Mouse (Mus musculus) CH12.LX (cell line): ENCODE measurements around the gene Fam13c. TPM values are rescaled to one million over a fixed set of nuclear protein-coding genes. Genes with fewer than 3 reads are reported as not detected.

Experiments
- DNase-seq: peaks from one replicate; pipeline ENCODE4 v3.0.0-alpha.2; 2013; ENCODE audit errors: extremely low read depth
- H3K27ac ChIP-seq: 2 replicates; pipeline ENCODE4 v1.5.1; 2012; ENCODE audit warnings: low read depth, mild to moderate bottlenecking, control low read depth, moderate library complexity; ENCODE audit not compliant: insufficient read depth
- H3K27me3 ChIP-seq: replicated peaks from 2 replicates; pipeline ENCODE3; 2012; ENCODE audit warnings: inconsistent platforms
- H3K36me3 ChIP-seq, 2 experiments: replicated peaks in 1 of 2; 2 replicates each; pipeline versions ENCODE3 to v1.6.1; 2012; ENCODE audit warnings: inconsistent platforms in 1 of 2, low read length in 1 of 2, mild to moderate bottlenecking in 1 of 2, mixed read lengths in 1 of 2, moderate library complexity in 1 of 2; ENCODE audit not compliant: control insufficient read depth in 1 of 2, insufficient read depth in 1 of 2
- H3K4me1 ChIP-seq, 2 experiments: 2 replicates each; pipeline ENCODE4 v1.6.1; 2012; ENCODE audit warnings: inconsistent platforms in 1 of 2, moderate library complexity in 1 of 2; ENCODE audit not compliant: insufficient read depth in 2 of 2, control insufficient read depth in 1 of 2
- H3K4me2 ChIP-seq: 2 replicates; pipeline ENCODE4 v1.6.1; 2012; ENCODE audit warnings: low read depth, mild to moderate bottlenecking, control low read depth; ENCODE audit not compliant: poor library complexity, insufficient read depth, severe bottlenecking
- H3K4me3 ChIP-seq, 3 experiments: fragments of 150-350 bp in 1 of 3; sonication (generic) in 1 of 3; replicated peaks in 1 of 3; 2 replicates each; pipeline versions ENCODE3 to v1.5.1; 2011 to 2012; ENCODE audit warnings: low read depth in 2 of 3, low read length in 2 of 3, mild to moderate bottlenecking in 2 of 3, moderate library complexity in 2 of 3, control low read depth in 1 of 3, improper control_type of control experiment in 1 of 3, inconsistent platforms in 1 of 3, mixed read lengths in 1 of 3; ENCODE audit not compliant: poor library complexity in 1 of 3
- H3K79me2 ChIP-seq: replicated peaks from 2 replicates; pipeline ENCODE4 v1.6.1; 2012; ENCODE audit warnings: mild to moderate bottlenecking, moderate library complexity; ENCODE audit not compliant: control insufficient read depth, poor library complexity, insufficient read depth, severe bottlenecking; ENCODE audit errors: extremely low read depth
- H3K9ac ChIP-seq: 2 replicates; pipeline ENCODE4 v1.6.1; 2012; ENCODE audit warnings: low read depth, mild to moderate bottlenecking, control low read depth, moderate library complexity; ENCODE audit not compliant: insufficient read depth
- H3K9me3 ChIP-seq: replicated peaks from 2 replicates; pipeline ENCODE3; 2012; ENCODE audit warnings: low read length, inconsistent platforms, mixed read lengths
- BHLHE40 ChIP-seq: IDR thresholded peaks from 2 replicates; pipeline ENCODE4 v1.6.1; 2011; ENCODE audit warnings: mild to moderate bottlenecking, low read depth, low read length, improper control_type of control experiment
- CHD2 ChIP-seq: IDR thresholded peaks from 2 replicates; pipeline ENCODE4 v1.6.1; 2011; ENCODE audit warnings: low read length, improper control_type of control experiment
- CTCF ChIP-seq, 2 experiments: IDR thresholded peaks in 1 of 2; conservative IDR thresholded peaks in 1 of 2; 2 replicates each; pipeline ENCODE4 v1.5.1; 2011 to 2012; ENCODE audit warnings: low read depth in 2 of 2, low read length in 2 of 2, improper control_type of control experiment in 1 of 2, inconsistent platforms in 1 of 2, mild to moderate bottlenecking in 1 of 2, moderate library complexity in 1 of 2
- ELF1 ChIP-seq: IDR thresholded peaks from 2 replicates; pipeline ENCODE4 v1.6.1; 2014; ENCODE audit warnings: low read depth, mild to moderate bottlenecking, inconsistent platforms, low read length, improper control_type of control experiment
- EP300 ChIP-seq: IDR thresholded peaks from 2 replicates; pipeline ENCODE4 v1.6.1; 2011; ENCODE audit warnings: low read length, improper control_type of control experiment
- ETS1 ChIP-seq: conservative IDR thresholded peaks from 2 replicates; pipeline ENCODE4 v1.6.1; 2012; ENCODE audit warnings: low read depth, mild to moderate bottlenecking, inconsistent platforms, low read length, improper control_type of control experiment, moderate library complexity
- KAT2A ChIP-seq: IDR thresholded peaks from 2 replicates; pipeline ENCODE4 v1.6.1; 2012; ENCODE audit warnings: low read length, improper control_type of control experiment, inconsistent platforms; ENCODE audit not compliant: insufficient replicate concordance
- MAFK ChIP-seq: IDR thresholded peaks from 2 replicates; pipeline ENCODE4 v1.6.1; 2011; ENCODE audit warnings: low read length, improper control_type of control experiment; ENCODE audit not compliant: insufficient replicate concordance
- MAX ChIP-seq: IDR thresholded peaks from 2 replicates; pipeline ENCODE4 v1.6.1; 2011; ENCODE audit warnings: low read length, improper control_type of control experiment
- MAZ ChIP-seq: IDR thresholded peaks from 2 replicates; pipeline ENCODE4 v1.6.1; 2012; ENCODE audit warnings: low read depth, mild to moderate bottlenecking, inconsistent platforms, low read length, improper control_type of control experiment, moderate library complexity
- MEF2A ChIP-seq: IDR thresholded peaks from 2 replicates; pipeline ENCODE4 v1.6.1; 2014; ENCODE audit warnings: low read depth, mild to moderate bottlenecking, inconsistent platforms, low read length, improper control_type of control experiment, borderline replicate concordance
- MXI1 ChIP-seq: IDR thresholded peaks from 2 replicates; pipeline ENCODE4 v1.6.1; 2011; ENCODE audit warnings: mild to moderate bottlenecking, low read depth, low read length, improper control_type of control experiment
- MYC ChIP-seq: IDR thresholded peaks from 2 replicates; pipeline ENCODE4 v1.6.1; 2011; ENCODE audit warnings: low read depth, mild to moderate bottlenecking, improper control_type of control experiment, low read length
- NRF1 ChIP-seq: IDR thresholded peaks from 2 replicates; pipeline ENCODE4 v1.6.1; 2014; ENCODE audit warnings: low read depth, mild to moderate bottlenecking, inconsistent platforms, low read length, improper control_type of control experiment, moderate library complexity
- PAX5 ChIP-seq: IDR thresholded peaks from 2 replicates; pipeline ENCODE4 v1.6.1; 2012; ENCODE audit warnings: low read length, inconsistent platforms, mixed read lengths
- POLR2A ChIP-seq: IDR thresholded peaks from 2 replicates; pipeline ENCODE4 v1.6.1; 2011; ENCODE audit warnings: low read depth, mild to moderate bottlenecking, improper control_type of control experiment, low read length
- RAD21 ChIP-seq: IDR thresholded peaks from 2 replicates; pipeline ENCODE4 v1.6.1; 2011; ENCODE audit warnings: low read depth, mild to moderate bottlenecking, low read length, improper control_type of control experiment, moderate library complexity
- RCOR1 ChIP-seq: conservative IDR thresholded peaks from 2 replicates; pipeline ENCODE4 v1.6.1; 2012; ENCODE audit warnings: low read depth, mild to moderate bottlenecking, inconsistent platforms, low read length, improper control_type of control experiment
- SIN3A ChIP-seq: IDR thresholded peaks from 2 replicates; pipeline ENCODE4 v1.6.1; 2012; ENCODE audit warnings: low read length, improper control_type of control experiment, inconsistent platforms
- TCF12 ChIP-seq: IDR thresholded peaks from 2 replicates; pipeline ENCODE4 v1.6.1; 2014; ENCODE audit warnings: low read depth, mild to moderate bottlenecking, inconsistent platforms, low read length, improper control_type of control experiment
- USF1 ChIP-seq: IDR thresholded peaks from 2 replicates; pipeline ENCODE4 v1.6.1; 2014; ENCODE audit warnings: low read depth, mild to moderate bottlenecking, inconsistent platforms, low read length, improper control_type of control experiment
- USF2 ChIP-seq: conservative IDR thresholded peaks from 2 replicates; pipeline ENCODE4 v1.6.1; 2011; ENCODE audit warnings: low read depth, low read length, improper control_type of control experiment
- ZMIZ1 ChIP-seq: IDR thresholded peaks from 2 replicates; pipeline ENCODE4 v1.6.1; 2012; ENCODE audit warnings: low read depth, mild to moderate bottlenecking, inconsistent platforms, low read length, improper control_type of control experiment
- ZNF384 ChIP-seq: IDR thresholded peaks from 2 replicates; pipeline ENCODE4 v1.6.1; 2012; ENCODE audit warnings: low read depth, low read length, improper control_type of control experiment, inconsistent platforms
- dilution Hi-C: fragments of 300-500 bp; cut with MboI; formaldehyde crosslinking; loops from 2 replicates; pipeline ENCODE4 v1.14.3; 2020; ENCODE audit warnings: low sequenced_read_pairs; ENCODE audit not compliant: extremely low pct_unique_long_range_greater_than_20kb, extremely low pct_ligation_motif_present
- in situ Hi-C: fragments of 300-500 bp; cut with MboI; formaldehyde crosslinking; loops from 3 replicates; pipeline ENCODE4 v1.14.3; 2019; ENCODE audit warnings: low sequenced_read_pairs, low pct_ligation_motif_present, low pct_unique_long_range_greater_than_20kb, mixed read lengths
- polyA plus RNA-seq: library from polyadenylated mRNA; unstranded; fragments of >175 nt; gene quantifications from 2 replicates; pipeline ENCODE4 v1.2.1, GENCODE M21; 2012; ENCODE audit warnings: low read depth; ENCODE audit not compliant: insufficient read length
- total RNA-seq, 2 experiments: library from RNA; depleted of rRNA; stranded (reverse); fragments of 300-350 nt in 1 of 2; fragments of >200 nt in 1 of 2; gene quantifications; 2 replicates each; pipeline ENCODE4 v1.2.3; 2012 to 2014

The Fam13c gene
- total and polyA plus RNA-seq, 3 experiments: not detected

DNA sequence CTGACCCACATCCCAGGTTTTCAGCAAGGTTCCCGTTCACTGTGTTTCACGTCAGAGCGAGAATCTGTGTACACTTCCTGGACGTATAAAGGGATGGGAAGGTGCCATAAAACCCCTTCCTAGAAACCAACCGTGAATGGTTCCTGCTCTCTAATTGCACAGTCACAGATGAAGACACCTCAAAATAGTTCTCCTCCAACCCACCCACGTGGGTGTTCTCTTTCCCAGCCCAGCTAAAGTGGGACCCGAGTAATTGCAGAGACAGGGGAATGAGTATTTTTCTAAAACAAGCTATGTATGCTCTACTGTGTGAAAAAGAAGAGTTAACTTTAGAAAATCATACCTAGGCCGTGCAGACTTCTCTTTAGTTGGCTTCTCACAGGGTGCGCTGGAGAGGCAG lies 74.6 kb downstream of the Fam13c start:
- Histone ChIP-seq H3K4me2 (no peak overlapping the region), H3K27me3 (no peaks in the 10 kb centered on the region), H3K79me2 (no peaks in the 10 kb centered on the region), H3K4me3 (no peak overlapping the region), H3K9me3 (peaks cover 55% of the 10 kb centered on the region), H3K27ac (no peak overlapping the region), H3K4me1 (no peaks in the 10 kb centered on the region), H3K9ac (no peak overlapping the region), H3K36me3 (no peaks in the 10 kb centered on the region)
- dilution Hi-C loops (no loop called here), in situ Hi-C loops (no loop called here)
- no peak for DNase-seq
- TF ChIP-seq POLR2A: no peak
- TF ChIP-seq CHD2: no peak
- TF ChIP-seq NRF1: no peak
- no peak for TF ChIP-seq TCF12
- no peak for TF ChIP-seq MAZ
- no peak for TF ChIP-seq MAX
- no peak for TF ChIP-seq ZMIZ1
- no peak for TF ChIP-seq MYC
- no peak for TF ChIP-seq MEF2A
- no peak for TF ChIP-seq EP300
- TF ChIP-seq ELF1: no peak
- TF ChIP-seq RAD21: no peak
- no peak for TF ChIP-seq PAX5
- no peak for TF ChIP-seq ZNF384
- TF ChIP-seq KAT2A: no peak
- no peak for TF ChIP-seq MAFK
- no peak for TF ChIP-seq USF1
- no peak for TF ChIP-seq MXI1
- no peak for TF ChIP-seq USF2
- no peak for TF ChIP-seq RCOR1

DNA sequence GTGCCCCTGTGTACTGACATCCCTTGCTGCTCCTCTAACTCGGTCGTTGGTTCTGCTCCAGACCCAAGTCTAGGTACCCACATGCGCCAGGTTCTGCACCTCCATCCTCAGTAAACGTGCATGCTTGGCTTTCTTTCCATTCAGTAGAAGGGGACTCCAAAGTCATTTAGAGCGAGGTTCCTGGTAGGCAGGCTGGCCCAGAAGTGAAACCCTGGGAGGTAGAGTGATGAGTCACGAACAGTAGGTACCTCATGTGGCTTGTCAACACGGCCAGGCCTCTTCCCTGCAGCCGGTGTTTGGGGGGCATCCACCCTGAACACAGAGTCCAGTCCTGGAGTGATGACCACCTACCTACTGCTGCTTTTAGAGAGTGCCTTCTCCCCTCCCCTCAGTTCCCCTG lies 76.4 kb downstream of the Fam13c start:
- Histone ChIP-seq H3K9ac (no peak overlapping the region), H3K4me1 (no peaks in the 10 kb centered on the region), H3K36me3 (no peaks in the 10 kb centered on the region), H3K27ac (no peak overlapping the region), H3K4me2 (no peak overlapping the region), H3K9me3 (peaks cover 73% of the 10 kb centered on the region), H3K27me3 (no peaks in the 10 kb centered on the region), H3K4me3 (no peak overlapping the region), H3K79me2 (no peaks in the 10 kb centered on the region)
- TF ChIP-seq ETS1 (no peak), MAZ (no peak), USF2 (no peak), MAFK (no peak), SIN3A (no peak), RAD21 (no peak), BHLHE40 (no peak), TCF12 (no peak), CTCF (conservative IDR thresholded peaks at IDR 0.05 in 1 of 2, IDR thresholded peaks at IDR 0.05 in 1 of 2; ENCODE audit: low read depth in 2 of 2, low read length in 2 of 2) (no peak)
- no peak for DNase-seq
- dilution Hi-C loops: no loop called here
- in situ Hi-C loops: no loop called here
